Mouse (Mus musculus): ENCODE measurements at regions not wholly inside any gene's neighbourhood (a gene's known extent, or its start where the extent isn't known, plus 50 kb on each side); places are given as distances from the start of the nearest gene placed in this dataset.

DNA sequence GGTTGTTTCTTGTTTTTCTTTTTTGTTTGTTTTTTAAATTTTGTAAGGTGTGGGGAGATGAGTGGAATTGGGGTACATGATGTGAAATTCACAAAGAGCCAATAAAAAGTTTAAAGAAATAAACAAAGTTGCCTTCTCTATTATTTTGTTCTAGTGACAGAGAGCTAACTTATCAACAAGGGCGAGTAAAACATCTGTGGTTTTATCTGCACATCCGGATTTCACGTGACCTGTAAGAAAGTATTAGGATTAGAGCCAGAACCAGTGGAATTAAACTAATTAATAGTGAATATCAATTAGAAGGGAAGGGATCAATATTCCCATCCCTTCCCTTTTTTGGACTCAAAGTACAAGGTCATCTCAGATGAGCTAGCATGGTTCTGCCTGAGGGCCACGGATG lies 52.6 kb upstream of the Csf1 start:
- no peaks in the 10 kb centered on the region for H3K36me3 ChIP-seq
- H3K9me3 ChIP-seq (replicated peaks): no peaks in the 10 kb centered on the region
- H3K4me1 ChIP-seq (replicated peaks): peaks cover 14% of the 10 kb centered on the region
- no peak overlapping the region for H3K4me3 ChIP-seq (replicated peaks)
- ATAC-seq (ENCODE audit: low read depth) (no peak), DNase-seq (no peak)
- WGBS (ENCODE audit: insufficient replicate concordance): 40% methylated on average over 4 of the region's 4 CpGs
- H3K4me2 ChIP-seq: no peak overlapping the region
- H3K27me3 ChIP-seq: no peaks in the 10 kb centered on the region
- no peak overlapping the region for H3K27ac ChIP-seq
- no peak overlapping the region for H3K9ac ChIP-seq

DNA sequence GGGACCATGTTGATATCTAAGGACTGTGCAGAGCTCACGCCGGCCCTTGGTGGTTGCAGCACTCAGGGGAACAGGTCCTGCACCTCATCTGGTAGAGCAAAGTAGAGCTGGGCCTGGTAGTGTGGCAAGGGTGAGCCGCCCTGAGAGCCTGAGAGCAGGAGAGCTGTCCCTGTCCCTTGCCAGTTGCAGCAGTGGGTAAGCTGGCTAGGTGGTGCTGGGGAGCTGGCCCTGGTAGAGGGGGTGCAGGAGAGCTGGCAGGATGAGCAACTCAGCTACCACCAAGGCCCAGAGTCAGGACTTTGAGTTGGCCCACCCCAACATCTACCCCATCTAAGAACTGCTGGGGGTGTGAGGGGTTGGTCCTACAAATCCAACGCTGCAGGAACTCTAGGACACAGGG lies 52.1 kb upstream of the Csf1 start:
- Histone ChIP-seq H3K4me3 (replicated peaks) (no peak overlapping the region), H3K27ac (no peak overlapping the region), H3K4me2 (no peak overlapping the region), H3K4me1 (replicated peaks) (peaks cover 14% of the 10 kb centered on the region), H3K27me3 (no peaks in the 10 kb centered on the region), H3K9me3 (replicated peaks) (no peaks in the 10 kb centered on the region), H3K36me3 (no peaks in the 10 kb centered on the region), H3K9ac (no peak overlapping the region)
- no peak for ATAC-seq (ENCODE audit: low read depth)
- WGBS (ENCODE audit: insufficient replicate concordance): 75% methylated on average over 4 of the region's 4 CpGs
- DNase-seq: no peak

DNA sequence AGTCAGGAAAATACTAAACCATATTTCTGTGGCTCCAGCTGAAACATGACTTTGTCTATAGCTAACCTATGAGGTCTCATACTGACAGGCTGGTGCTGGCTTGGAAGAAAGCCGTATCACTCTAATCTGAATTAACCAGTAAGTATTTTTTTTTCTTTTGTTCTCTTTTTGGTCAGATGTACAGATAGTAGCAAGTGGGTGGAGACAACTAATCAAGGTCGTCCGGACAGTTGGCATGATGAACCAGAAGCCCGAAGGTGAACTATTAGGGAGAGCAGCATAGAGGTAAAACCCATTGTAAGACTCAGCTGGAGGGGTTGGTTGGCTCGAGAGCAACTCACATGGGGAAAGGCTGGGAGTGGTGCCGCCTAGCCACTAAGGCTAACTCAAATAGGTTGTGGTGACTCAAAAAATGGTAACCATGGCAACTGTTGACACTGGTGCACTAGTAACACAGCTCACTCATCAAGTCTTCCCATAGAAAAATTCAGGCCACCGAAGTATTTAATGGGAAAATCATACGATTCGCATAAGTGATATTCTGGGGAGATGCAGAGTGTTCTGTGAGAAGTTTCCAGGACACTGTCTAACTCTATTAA lies 50.3 kb upstream of the Csf1 start:
- ATAC-seq (ENCODE audit: low read depth): no peak
- H3K4me3 ChIP-seq (replicated peaks): no peak overlapping the region
- H3K27me3 ChIP-seq: no peaks in the 10 kb centered on the region

More for the DNA sequence above, 50.3 kb upstream of the Csf1 start:
- no peak overlapping the region for H3K4me2 ChIP-seq
- no peak overlapping the region for H3K9ac ChIP-seq
- 64% methylated on average over 9 of the region's 9 CpGs for WGBS (ENCODE audit: insufficient replicate concordance)
- H3K9me3 ChIP-seq (replicated peaks): no peaks in the 10 kb centered on the region
- peaks cover 14% of the 10 kb centered on the region for H3K4me1 ChIP-seq (replicated peaks)
- H3K36me3 ChIP-seq: no peaks in the 10 kb centered on the region
- H3K27ac ChIP-seq: no peak overlapping the region
- DNase-seq: no peak

Measured in liver, embryonic 13.5 days (tissue).